Mouse (Mus musculus) retina, embryonic 14.5 days (tissue): ENCODE data around the gene Ssbp2.

Experiments used
- DNase-seq: peaks from one replicate; pipeline ENCODE4 v3.0.0-alpha.2; 2015; ENCODE audit warnings: low spot score

Gene Ssbp2

GRCm38 (mm10) chr13:91727899-91728298 lies 267.8 kb downstream of the Ssbp2 start:
- DNase-seq, result no peak

- DNase-seq, result no peak
These were observed 277.1 kb downstream of the Ssbp2 start for GRCm38 (mm10) chr13:91737191-91737590.

DNA sequence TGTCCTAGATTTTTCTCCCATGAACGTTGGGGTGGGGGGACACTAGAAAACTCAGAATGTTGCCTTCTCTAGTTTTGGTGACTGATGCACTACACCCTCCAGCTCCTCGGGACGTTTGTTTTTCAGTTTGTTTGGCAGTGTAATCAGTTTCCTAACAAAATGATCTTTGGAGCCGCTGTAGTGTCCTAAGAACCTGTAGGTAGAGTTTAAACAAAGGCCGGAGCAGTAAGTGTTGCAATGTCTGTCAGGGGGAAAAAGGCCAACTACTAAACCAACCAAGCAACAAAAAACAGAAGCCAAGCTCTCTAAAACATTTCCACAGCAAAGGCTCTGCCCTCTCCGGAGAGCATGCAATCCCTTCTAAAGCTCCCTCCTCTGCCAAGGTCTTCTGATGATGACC lies 280.8 kb downstream of the Ssbp2 start:
- DNase-seq, result no peak

DNA sequence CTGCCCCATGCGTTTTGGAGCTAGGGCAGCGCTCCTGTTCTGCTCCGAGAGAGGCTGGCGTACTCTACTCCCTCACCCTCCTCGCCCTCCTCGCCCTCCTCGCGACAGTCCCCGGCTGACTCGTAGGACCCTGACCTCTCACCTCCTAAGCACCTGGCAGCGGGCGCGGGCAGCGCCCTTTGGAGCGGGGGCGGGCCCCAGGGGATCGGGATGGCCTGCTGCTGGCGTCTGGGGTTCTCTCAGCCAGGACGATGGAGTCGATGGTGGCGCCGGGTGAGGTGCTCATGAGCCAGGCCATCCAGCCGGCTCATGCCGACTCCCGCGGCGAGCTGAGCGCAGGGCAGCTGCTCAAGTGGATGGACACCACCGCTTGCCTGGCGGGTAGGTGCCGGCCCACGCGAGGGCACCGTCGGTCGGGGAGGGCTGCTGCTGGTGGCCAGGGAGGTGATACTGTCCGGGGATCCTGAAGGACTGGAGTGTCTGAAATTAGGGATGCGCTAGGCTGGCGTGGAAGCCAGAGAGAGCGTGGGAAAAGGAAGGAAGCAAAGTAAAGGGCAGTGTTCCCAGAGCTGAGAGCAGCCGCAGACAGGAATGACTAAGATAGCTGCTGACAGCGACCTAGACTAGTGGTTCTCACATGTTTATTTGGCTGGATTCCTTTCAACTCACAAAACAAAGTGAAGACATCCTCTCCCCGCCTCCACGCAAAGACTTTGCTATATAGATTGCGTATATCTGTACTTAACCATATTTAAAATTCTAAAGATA lies 281.4 kb downstream of the Ssbp2 start, which contains the start of gene Acot12:
TSS of gene Acot12 (plus strand) at position 233 of the 768 bp plus-strand sequence.
- DNase-seq, result peak; percentile 69

GRCm38 (mm10) chr13:91743180-91743579 lies 283.1 kb downstream of the Ssbp2 start:
- DNase-seq, result no peak

DNA sequence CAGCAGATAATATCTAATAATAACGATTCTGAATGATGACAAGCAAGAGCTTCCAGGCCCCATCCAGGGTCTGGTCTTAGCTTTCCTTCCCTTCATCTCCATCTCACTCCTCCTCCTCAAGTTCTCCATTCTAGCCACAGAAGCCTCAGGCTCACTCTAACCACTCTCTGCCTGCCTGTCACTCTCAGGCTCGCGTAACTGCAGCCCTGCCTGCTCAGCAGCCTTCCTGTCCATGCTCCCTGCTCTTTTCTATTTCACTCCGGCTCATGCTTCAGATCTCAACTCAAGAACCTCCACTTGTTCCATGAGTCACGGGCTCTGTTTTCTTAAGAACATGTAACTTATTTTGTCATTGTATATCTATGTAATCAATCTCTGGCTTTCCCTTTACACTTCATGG lies 286.4 kb downstream of the Ssbp2 start:
- DNase-seq, result no peak

DNA sequence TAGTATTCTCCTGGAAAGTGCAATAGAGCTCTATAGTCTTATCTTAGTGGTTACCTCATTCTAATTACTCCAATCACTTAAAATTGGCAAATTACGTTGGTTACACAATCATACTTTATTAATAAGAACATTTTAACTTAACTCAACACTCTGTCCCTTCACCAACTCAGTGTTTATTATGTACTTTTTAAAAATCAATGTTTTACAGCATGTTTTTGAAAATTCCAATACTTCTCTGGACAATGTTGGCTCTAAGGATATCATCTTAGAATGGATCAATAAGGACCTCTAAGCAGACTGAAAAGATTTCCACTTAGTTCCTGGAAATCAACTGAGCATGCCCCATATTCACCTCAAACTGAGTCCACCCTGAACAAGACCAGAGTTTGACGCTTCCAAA lies 288.3 kb downstream of the Ssbp2 start:
- DNase-seq, result no peak

DNA sequence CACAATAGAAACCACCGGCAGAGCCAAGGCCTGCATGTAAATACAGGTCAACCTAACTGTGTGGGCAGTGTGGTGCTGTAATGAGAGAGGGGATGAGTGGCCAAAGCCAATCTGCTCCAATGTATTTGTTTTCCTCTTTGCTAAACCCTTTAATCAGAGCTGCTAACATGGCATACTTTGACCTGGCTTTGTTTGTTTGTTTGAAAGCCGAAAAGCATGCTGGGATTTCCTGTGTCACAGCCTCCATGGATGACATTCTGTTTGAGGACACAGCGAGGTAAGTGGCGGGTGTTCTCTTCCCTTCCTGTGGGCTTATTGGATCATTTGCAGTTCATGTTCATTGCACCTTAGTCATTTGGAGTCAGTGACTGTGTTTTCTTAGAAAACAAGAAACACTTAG lies 289.9 kb downstream of the Ssbp2 start:
- no peak for DNase-seq
